Mouse (Mus musculus) ES-E14 (cell line): ENCODE measurements around the gene Glod4. TPM values are rescaled to one million over a fixed set of nuclear protein-coding genes. Genes with fewer than 3 reads are reported as not detected.

Experiments used
- DNase-seq: peaks from one replicate; pipeline ENCODE4 v3.0.0-alpha.2; 2013; ENCODE audit warnings: low read depth, low spot score
- H3K27ac ChIP-seq: 2 replicates; pipeline ENCODE4 v1.5.1; 2012; ENCODE audit warnings: low read depth, mild to moderate bottlenecking, low read length, moderate library complexity, mixed read lengths; ENCODE audit not compliant: poor library complexity, insufficient read depth, severe bottlenecking
- H3K36me3 ChIP-seq: 2 replicates; pipeline ENCODE4 v1.6.1; 2012; ENCODE audit warnings: mild to moderate bottlenecking, low read length, moderate library complexity, mixed read lengths; ENCODE audit not compliant: control insufficient read depth, poor library complexity, insufficient read depth, severe bottlenecking
- H3K4me1 ChIP-seq, 2 experiments: fragments of 150-350 bp in 1 of 2; sonication (generic) in 1 of 2; 2 replicates each; pipeline ENCODE4 v1.6.1; 2012; ENCODE audit warnings: low read length in 2 of 2, mild to moderate bottlenecking in 1 of 2, mixed read lengths in 1 of 2; ENCODE audit not compliant: control insufficient read depth in 2 of 2, insufficient read depth in 2 of 2, poor library complexity in 1 of 2
- H3K4me3 ChIP-seq, 2 experiments: fragments of 150-350 bp in 1 of 2; sonication (generic) in 1 of 2; 2 replicates each; pipeline ENCODE4 v1.5.1; 2012; ENCODE audit warnings: low read length in 2 of 2, low read depth in 1 of 2, mild to moderate bottlenecking in 1 of 2, mixed read lengths in 1 of 2; ENCODE audit not compliant: insufficient read depth in 1 of 2, poor library complexity in 1 of 2, severe bottlenecking in 1 of 2
- H3K9ac ChIP-seq: 2 replicates; pipeline ENCODE4 v1.6.1; 2012; ENCODE audit warnings: low read depth, mild to moderate bottlenecking, low read length, mixed read lengths; ENCODE audit not compliant: poor library complexity, insufficient read depth, severe bottlenecking
- H3K9me3 ChIP-seq: fragments of 150-350 bp; sonication (generic); 2 replicates; pipeline ENCODE4 v1.6.1; 2012; ENCODE audit warnings: low read depth, mild to moderate bottlenecking, low read length; ENCODE audit not compliant: control insufficient read depth, insufficient read depth
- CHD2 ChIP-seq: IDR thresholded peaks from 2 replicates; pipeline ENCODE4 v1.6.1; 2014; ENCODE audit warnings: mild to moderate bottlenecking, low read depth, low read length, inconsistent platforms
- HCFC1 ChIP-seq: IDR thresholded peaks from 2 replicates; pipeline ENCODE4 v1.6.1; 2012; ENCODE audit warnings: low read length, inconsistent platforms, borderline replicate concordance; ENCODE audit not compliant: insufficient read depth
- MAFK ChIP-seq: IDR thresholded peaks from 2 replicates; pipeline ENCODE4 v1.6.1; 2014; ENCODE audit warnings: mild to moderate bottlenecking, low read depth, low read length, inconsistent platforms; ENCODE audit not compliant: insufficient read depth
- ZC3H11A ChIP-seq: IDR thresholded peaks from 2 replicates; pipeline ENCODE4 v1.6.1; 2012; ENCODE audit warnings: low read depth, mild to moderate bottlenecking, inconsistent platforms, low read length, borderline replicate concordance
- ZNF384 ChIP-seq: IDR thresholded peaks from 2 replicates; pipeline ENCODE4 v1.6.1; 2012; ENCODE audit warnings: low read depth, low read length, inconsistent platforms
- in situ Hi-C, 2 experiments: fragments of 600-800 bp; cut with MboI; formaldehyde crosslinking; loops; one replicate each; pipeline ENCODE4 v1.15.1; 2025; ENCODE audit warnings: low sequenced_read_pairs in 2 of 2, inconsistent platforms in 1 of 2; ENCODE audit not compliant: unreplicated experiment in 2 of 2
- total RNA-seq: library from RNA; depleted of rRNA; stranded (reverse); fragments of 300-350 nt; gene quantifications from 2 replicates; pipeline ENCODE4 v1.2.3, GENCODE M21; 2012

Glod4 gene
- total RNA-seq, 1 experiment: 65.5 TPM

DNA sequence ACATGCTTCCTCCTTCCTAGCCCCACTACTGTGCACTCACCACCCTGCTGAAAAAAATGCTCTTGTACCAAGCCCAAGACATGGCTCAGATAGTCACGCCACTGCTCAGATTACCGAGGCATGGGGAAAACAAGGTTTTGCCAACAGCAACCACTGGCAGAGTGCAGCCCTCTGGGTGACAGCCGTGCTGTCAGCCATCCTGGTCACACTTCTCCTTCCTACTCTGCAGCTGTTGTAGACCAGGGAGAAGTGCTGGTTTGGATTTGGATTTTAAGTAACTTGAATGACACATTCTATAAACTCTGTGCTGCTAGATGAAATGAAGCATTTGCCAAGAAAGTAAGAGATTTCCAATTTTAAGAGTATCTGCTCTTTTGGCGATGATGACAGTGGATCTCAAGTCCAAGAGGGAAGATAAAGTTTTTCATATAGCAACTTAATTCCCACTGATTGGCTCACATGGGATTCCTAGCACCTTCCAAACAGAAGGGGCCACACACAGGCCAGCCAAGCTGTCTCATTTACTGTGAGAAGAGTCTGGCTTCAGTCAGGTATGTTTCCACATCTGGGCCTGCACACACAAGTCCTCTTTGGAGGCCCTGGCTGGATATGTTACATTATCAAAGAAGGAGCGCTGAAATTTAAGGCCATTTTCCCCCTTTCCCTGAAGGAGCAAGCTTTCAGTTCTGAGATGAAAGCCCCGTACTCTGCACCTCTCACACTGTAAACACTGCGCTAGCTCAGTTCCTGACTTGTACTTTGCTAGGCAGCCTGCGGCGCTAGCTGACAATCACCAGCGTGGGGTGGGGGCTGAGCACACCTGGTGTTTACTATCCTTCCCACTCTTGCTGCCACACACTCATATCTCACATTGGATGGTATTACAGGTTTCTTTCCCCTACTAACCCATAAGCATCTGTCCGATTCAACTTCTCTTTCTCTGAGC lies 136.7 kb downstream of the Glod4 start:
- Histone ChIP-seq H3K4me3 (no peak overlapping the region), H3K27ac (no peak overlapping the region), H3K36me3 (no peaks in the 10 kb centered on the region; the same call in 1 of the 2 replicates), H3K9ac (no peak overlapping the region), H3K9me3 (no peaks in the 10 kb centered on the region), H3K4me1 (no peaks in the 10 kb centered on the region)
- in situ Hi-C loops: no loop called here
- no peak for DNase-seq
- no peak for TF ChIP-seq ZC3H11A
- no peak for TF ChIP-seq ZNF384
- TF ChIP-seq MAFK: no peak
- no peak for TF ChIP-seq HCFC1
- no peak for TF ChIP-seq CHD2

DNA sequence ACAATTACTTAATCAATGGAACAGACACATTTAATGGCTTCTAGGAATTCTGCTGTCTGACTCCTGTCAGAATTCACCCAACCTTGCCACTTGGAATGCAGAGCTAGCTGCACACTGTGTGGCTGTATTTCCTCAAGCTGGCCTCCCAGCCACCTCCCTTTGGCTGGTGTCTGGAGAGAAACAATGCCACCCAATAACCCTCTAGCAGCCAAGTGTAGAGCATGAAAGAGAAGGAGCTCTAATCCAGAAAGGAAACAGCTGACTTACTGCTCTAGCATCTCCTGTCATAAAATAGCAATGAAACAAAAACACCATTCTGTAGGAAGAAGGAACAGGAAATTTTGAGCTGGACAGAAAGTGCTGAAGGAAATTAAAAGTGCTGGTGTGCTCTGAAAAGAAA lies 142.4 kb downstream of the Glod4 start:
- DNase-seq: no peak
- no peak overlapping the region for H3K9ac ChIP-seq
- H3K9me3 ChIP-seq: no peaks in the 10 kb centered on the region
- H3K4me3 ChIP-seq: no peak overlapping the region
- in situ Hi-C loops: no loop called here
- TF ChIP-seq CHD2 (no peak), ZNF384 (no peak), MAFK (no peak), HCFC1 (no peak), ZC3H11A (no peak)
- H3K4me1 ChIP-seq: no peaks in the 10 kb centered on the region
- no peaks in the 10 kb centered on the region for H3K36me3 ChIP-seq
- no peak overlapping the region for H3K27ac ChIP-seq

DNA sequence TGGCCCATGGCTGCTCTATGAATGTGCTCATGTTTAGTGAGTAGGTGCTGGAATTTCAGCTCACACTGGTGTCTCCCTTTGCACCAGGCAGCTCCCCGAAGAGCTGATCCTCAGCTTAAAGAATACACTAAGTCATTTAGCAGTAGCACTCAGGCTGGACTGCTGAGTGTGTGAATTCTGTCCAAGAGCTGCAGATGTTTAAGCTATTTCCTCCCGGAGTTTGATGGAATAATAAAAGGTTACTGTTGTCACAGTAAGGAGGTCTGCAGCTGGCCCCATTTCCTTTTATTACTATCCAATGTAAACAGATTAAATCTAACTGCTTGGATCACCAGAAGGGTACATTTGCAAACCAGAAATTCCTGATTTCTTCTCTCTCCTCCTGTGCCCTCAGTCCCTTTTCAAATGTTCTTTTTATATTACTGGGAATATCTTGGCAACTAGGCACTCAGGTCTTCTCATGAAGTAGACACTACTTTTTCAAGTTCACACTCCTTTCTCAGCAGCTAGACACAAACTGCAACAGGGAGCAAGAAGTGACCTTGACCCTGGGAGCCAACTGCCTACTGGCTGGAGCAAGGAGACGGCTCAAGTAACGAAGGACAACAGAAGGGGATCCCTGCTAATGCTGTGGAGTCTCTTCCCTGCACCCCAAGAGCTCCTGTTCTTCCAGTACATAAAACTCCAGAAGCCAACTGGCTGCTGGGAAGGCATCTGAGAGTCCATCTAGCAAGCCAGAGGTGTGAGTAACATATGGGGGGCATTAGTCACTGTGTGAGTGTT lies 144.1 kb downstream of the Glod4 start:
- TF ChIP-seq ZNF384 (no peak), CHD2 (no peak), ZC3H11A (no peak), HCFC1 (no peak), MAFK (no peak)
- H3K36me3 ChIP-seq: no peaks in the 10 kb centered on the region
- in situ Hi-C loops: no loop called here
- no peaks in the 10 kb centered on the region for H3K9me3 ChIP-seq
- H3K9ac ChIP-seq: no peak overlapping the region
- H3K4me3 ChIP-seq: no peak overlapping the region
- no peak overlapping the region for H3K27ac ChIP-seq
- no peaks in the 10 kb centered on the region for H3K4me1 ChIP-seq
- DNase-seq: no peak

DNA sequence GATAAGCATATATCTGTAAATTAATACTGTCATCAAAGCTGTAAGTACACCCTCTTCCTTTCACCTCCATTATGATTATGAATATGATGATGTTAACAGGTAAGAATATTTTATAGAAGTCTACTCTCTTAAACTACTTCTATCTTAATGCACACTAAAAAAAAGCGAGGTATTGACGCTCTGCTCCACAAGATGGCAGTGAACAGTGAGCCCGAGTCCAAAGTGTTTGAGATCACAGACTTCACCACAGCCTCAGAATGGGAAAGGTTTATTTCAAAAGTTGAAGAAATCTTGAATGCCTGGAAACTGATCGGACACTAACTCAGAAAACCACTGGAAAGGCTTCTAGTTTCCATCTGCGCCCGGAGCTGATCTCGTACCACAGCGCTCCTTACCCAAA lies 149.9 kb downstream of the Glod4 start:
- H3K36me3 ChIP-seq: no peaks in the 10 kb centered on the region
- H3K9ac ChIP-seq: no peak overlapping the region
- in situ Hi-C loops: no loop called here
- TF ChIP-seq ZC3H11A: no peak
- TF ChIP-seq MAFK: no peak
- TF ChIP-seq HCFC1: no peak
- TF ChIP-seq ZNF384: no peak
- TF ChIP-seq CHD2: no peak
- no peak overlapping the region for H3K27ac ChIP-seq
- H3K4me1 ChIP-seq: no peaks in the 10 kb centered on the region
- no peaks in the 10 kb centered on the region for H3K9me3 ChIP-seq
- H3K4me3 ChIP-seq: no peak overlapping the region
- DNase-seq: no peak
